Mouse (Mus musculus): ENCODE results near the gene Ccdc116.
A peak's percentile ranks its signal among the peaks of the same experiment; 100 is the strongest.
"Not testable (repeated sequence)": the region's sequence is repeated elsewhere in the genome, so short reads cannot be mapped to it uniquely, and the experiment has no call there.

Ccdc116 gene

GRCm38 (mm10) chr16:17146772-17147235, at the start of gene Ccdc116:
Gene Ccdc116, minus strand, starts transcription at chr16:17147229.
- DNase-seq, result peak; percentile 85

GRCm38 (mm10) chr16:17193823-17194222, 46.8 kb upstream of the Ccdc116 start:
- no peak for DNase-seq

GRCm38 (mm10) chr16:17185475-17185874, 38.4 kb upstream of the Ccdc116 start:
- no peak for DNase-seq

- DNase-seq, result no peak
These were observed 36.0 kb upstream of the Ccdc116 start for GRCm38 (mm10) chr16:17183003-17183402.

- DNase-seq, result no peak
These were observed 35.1 kb upstream of the Ccdc116 start for GRCm38 (mm10) chr16:17182136-17182535.

GRCm38 (mm10) chr16:17181382-17181781, 34.4 kb upstream of the Ccdc116 start:
- no peak for DNase-seq

GRCm38 (mm10) chr16:17179706-17180105, 32.7 kb upstream of the Ccdc116 start:
- DNase-seq, result no peak

GRCm38 (mm10) chr16:17177623-17178170, 30.7 kb upstream of the Ccdc116 start:
- no peak for DNase-seq

GRCm38 (mm10) chr16:17175765-17176164, 28.7 kb upstream of the Ccdc116 start:
- no peak for DNase-seq

- no peak for DNase-seq
These were observed 21.0 kb upstream of the Ccdc116 start for GRCm38 (mm10) chr16:17168049-17168448.

- DNase-seq, result no peak
These were observed 20.1 kb upstream of the Ccdc116 start for GRCm38 (mm10) chr16:17167179-17167578.

- not testable (repeated sequence) for DNase-seq
These were observed 18.4 kb upstream of the Ccdc116 start for GRCm38 (mm10) chr16:17165478-17165877.

GRCm38 (mm10) chr16:17154346-17154745, 7.3 kb upstream of the Ccdc116 start:
- DNase-seq, result no peak

- no peak for DNase-seq
These were observed 4.8 kb upstream of the Ccdc116 start for GRCm38 (mm10) chr16:17151874-17152273.

GRCm38 (mm10) chr16:17150520-17151258, 3.7 kb upstream of the Ccdc116 start:
- no peak for DNase-seq

- peak; percentile 43 for DNase-seq
These were observed 1.1 kb upstream of the Ccdc116 start for GRCm38 (mm10) chr16:17148084-17148483.

GRCm38 (mm10) chr16:17147391-17147929, 431 bp upstream of the Ccdc116 start:
- peak; percentile 33 for DNase-seq

GRCm38 (mm10) chr16:17144339-17144738, 2.7 kb downstream of the Ccdc116 start, which contains the start of gene Ydjc:
Gene Ydjc, plus strand, starts transcription at chr16:17144621.
- no peak for DNase-seq

GRCm38 (mm10) chr16:17137355-17137754, 9.7 kb downstream of the Ccdc116 start:
- no peak for DNase-seq

- DNase-seq, result no peak
These were observed 14.2 kb downstream of the Ccdc116 start for GRCm38 (mm10) chr16:17132906-17133200.

- DNase-seq, result peak; percentile 97
These were observed 14.7 kb downstream of the Ccdc116 start, which contains the start of gene Sdf2l1 for GRCm38 (mm10) chr16:17132089-17132905. Gene Sdf2l1, minus strand, starts transcription at chr16:17132383.

GRCm38 (mm10) chr16:17131191-17132088, 15.6 kb downstream of the Ccdc116 start:
- DNase-seq, result peak; percentile 45
